Mouse (Mus musculus): ENCODE data around the gene Mogs.

- TF ChIP-seq CTCF (IDR thresholded peaks at IDR 0.05; ENCODE audit: borderline replicate concordance, insufficient read depth, low read length) (no peak), POLR2A (IDR thresholded peaks at IDR 0.05; ENCODE audit: low read depth, low read length) (no peak)
Measured at GRCm38 (mm10) chr6:83074979-83075378, 40.3 kb upstream of the Mogs start.
